Mouse (Mus musculus) cerebellum, adult 2 months (tissue): ENCODE measurements around the gene Pfas. TPM values are rescaled to one million over a fixed set of nuclear protein-coding genes. Genes with fewer than 3 reads are reported as not detected.
"Not testable (repeated sequence)": the region's sequence is repeated elsewhere in the genome, so short reads cannot be mapped to it uniquely, and the experiment has no call there.

Experiments
- DNase-seq, 2 experiments: peaks; one replicate each; pipeline ENCODE4 v3.0.0; 2021
- H3K27ac ChIP-seq: fragments of 200-500 bp; 2 replicates; pipeline ENCODE4 v1.5.1; 2012; ENCODE audit warnings: low read length, control low read depth, inconsistent platforms; ENCODE audit not compliant: insufficient read depth
- H3K27me3 ChIP-seq: fragments of 200-500 bp; 2 replicates; pipeline ENCODE4 v1.6.1; 2012; ENCODE audit warnings: inconsistent platforms, mild to moderate bottlenecking, low read length, moderate library complexity; ENCODE audit not compliant: control insufficient read depth, insufficient read depth
- H3K4me1 ChIP-seq: fragments of 200-500 bp; 2 replicates; pipeline ENCODE4 v1.6.1; 2011; ENCODE audit warnings: low read length; ENCODE audit not compliant: control insufficient read depth, insufficient read depth
- H3K4me3 ChIP-seq: fragments of 200-500 bp; replicated peaks from 2 replicates; pipeline ENCODE3; 2011; ENCODE audit warnings: mild to moderate bottlenecking, low read depth, low read length, control low read depth; ENCODE audit not compliant: insufficient read depth
- CTCF ChIP-seq: fragments of 200-500 bp; IDR thresholded peaks from 2 replicates; pipeline ENCODE4 v1.5.1; 2011; ENCODE audit warnings: low read depth, mild to moderate bottlenecking, control low read depth, low read length, moderate library complexity, borderline replicate concordance; ENCODE audit not compliant: insufficient read depth
- POLR2A ChIP-seq: fragments of 200-500 bp; IDR thresholded peaks from 2 replicates; pipeline ENCODE4 v1.6.1; 2011; ENCODE audit warnings: low read length, control low read depth, borderline replicate concordance; ENCODE audit not compliant: insufficient read depth
- WGBS: fragments of 180-500 bp; shearing (Covaris S2); methylation state at CpG from one replicate; pipeline ENCODE4 v1.1.7; 2018; 5-methylcytosine and 5-hydroxymethylcytosine counted together
- polyA plus RNA-seq: library from polyadenylated mRNA; depleted of rRNA; stranded (reverse); fragments of >200 nt; gene quantifications from 2 replicates; pipeline ENCODE4 v1.2.3, GENCODE M21; 2012

Pfas gene
- polyA plus RNA-seq, 1 experiment: 23.2 TPM

DNA sequence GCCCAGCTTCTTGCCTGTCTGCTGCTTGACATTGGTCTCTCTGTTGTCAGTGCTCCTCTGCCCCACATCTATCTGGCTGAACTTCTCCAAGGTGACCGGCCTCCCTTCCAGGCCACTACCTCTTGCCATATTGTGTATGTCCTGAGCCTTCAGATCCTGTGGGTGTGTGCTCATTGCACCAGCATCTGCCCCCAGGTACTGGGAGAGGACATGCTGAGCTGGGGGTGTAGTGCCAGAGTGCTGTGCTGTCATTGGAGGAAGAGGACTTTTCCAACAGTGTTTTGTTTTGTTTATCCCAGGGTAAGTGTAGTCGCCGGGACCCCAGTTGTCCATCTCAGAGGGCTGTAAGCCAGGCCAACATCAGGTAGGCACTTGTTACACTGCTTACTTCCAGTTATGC, 26.3 kb upstream of the Pfas start:
- Histone ChIP-seq H3K27ac (no peak overlapping the region), H3K27me3 (no peaks in the 10 kb centered on the region), H3K4me1 (peaks cover 3% of the 10 kb centered on the region), H3K4me3 (no peak overlapping the region)
- TF ChIP-seq CTCF: no peak
- no peak for TF ChIP-seq POLR2A
- WGBS: 95% methylated on average over 3 of the region's 3 CpGs
- no peak for DNase-seq

DNA sequence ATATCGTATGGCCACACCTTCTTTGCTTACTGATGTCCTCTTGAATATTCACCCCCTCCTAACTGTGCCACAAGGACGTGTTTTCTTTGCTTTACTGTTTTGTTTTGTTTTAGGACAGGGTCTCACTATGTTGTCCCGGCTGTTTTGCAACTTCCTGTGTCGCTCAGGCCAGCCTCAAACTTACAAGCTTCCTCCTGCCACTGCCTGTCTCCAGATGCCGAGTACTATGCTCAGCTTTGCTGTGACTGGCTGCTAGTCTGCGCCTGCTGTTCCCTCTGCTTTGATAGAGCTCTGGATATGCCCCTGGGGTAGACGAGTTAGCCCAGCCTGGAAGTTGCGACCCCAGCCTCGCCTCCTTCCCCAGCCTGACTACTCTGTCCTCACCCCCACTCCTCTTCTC, 25.3 kb upstream of the Pfas start:
- Histone ChIP-seq H3K27me3 (no peaks in the 10 kb centered on the region), H3K27ac (no peak overlapping the region), H3K4me1 (peaks cover 3% of the 10 kb centered on the region), H3K4me3 (no peak overlapping the region)
- TF ChIP-seq CTCF (no peak), POLR2A (no peak)
- 85% methylated on average over 9 of the region's 9 CpGs for WGBS
- DNase-seq: no peak

DNA sequence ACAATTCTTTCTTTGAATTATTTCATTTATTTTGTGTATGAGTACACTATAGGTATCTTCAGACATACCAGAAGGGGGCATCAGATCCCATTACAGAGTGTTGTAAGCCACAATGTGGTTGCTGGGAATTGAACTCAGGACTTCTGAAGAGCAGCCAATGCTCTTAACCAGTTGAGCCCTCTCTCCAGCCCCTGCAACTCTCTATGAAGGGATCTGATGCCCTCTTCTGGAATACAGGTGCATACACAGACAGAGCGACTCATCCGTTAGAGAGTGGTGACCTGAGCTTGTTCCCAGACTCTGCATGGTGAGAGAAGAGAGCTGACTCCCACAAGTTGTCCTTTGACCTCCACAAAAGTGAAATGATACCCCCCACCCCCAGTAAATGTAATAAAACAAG, 20.5 kb upstream of the Pfas start:
- no peak overlapping the region for H3K4me3 ChIP-seq
- TF ChIP-seq POLR2A: no peak
- TF ChIP-seq CTCF: peak; percentile 46
- WGBS: 46% methylated on average over 2 of the region's 2 CpGs
- no peak overlapping the region for H3K27ac ChIP-seq
- no peaks in the 10 kb centered on the region for H3K27me3 ChIP-seq
- no peaks in the 10 kb centered on the region for H3K4me1 ChIP-seq
- no peak for DNase-seq

DNA sequence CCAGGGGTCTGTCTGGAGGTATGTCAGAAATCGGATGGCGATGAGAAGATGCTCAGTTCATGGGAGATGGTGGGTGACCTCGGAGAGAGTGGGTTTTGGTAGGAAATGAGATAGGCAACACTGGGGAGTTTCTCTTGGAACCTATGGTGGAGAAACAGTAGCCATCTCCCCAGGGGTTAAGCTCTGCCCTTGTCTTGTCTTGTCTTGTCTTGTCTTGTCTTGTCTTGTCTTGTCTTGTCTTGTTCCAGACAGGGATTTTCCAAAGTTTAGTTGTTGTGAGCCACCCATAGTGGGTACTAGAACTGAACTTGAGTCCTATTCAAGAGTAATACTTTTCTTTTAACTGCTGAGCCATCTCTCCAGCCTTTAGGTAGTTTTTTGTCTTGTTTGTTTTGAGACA, 18.3 kb upstream of the Pfas start:
- 93% methylated on average over 3 of the region's 3 CpGs for WGBS
- no peak overlapping the region for H3K4me3 ChIP-seq
- H3K27ac ChIP-seq: no peak overlapping the region
- DNase-seq: no peak
- no peaks in the 10 kb centered on the region for H3K4me1 ChIP-seq
- no peaks in the 10 kb centered on the region for H3K27me3 ChIP-seq
- TF ChIP-seq POLR2A (no peak), CTCF (no peak)

DNA sequence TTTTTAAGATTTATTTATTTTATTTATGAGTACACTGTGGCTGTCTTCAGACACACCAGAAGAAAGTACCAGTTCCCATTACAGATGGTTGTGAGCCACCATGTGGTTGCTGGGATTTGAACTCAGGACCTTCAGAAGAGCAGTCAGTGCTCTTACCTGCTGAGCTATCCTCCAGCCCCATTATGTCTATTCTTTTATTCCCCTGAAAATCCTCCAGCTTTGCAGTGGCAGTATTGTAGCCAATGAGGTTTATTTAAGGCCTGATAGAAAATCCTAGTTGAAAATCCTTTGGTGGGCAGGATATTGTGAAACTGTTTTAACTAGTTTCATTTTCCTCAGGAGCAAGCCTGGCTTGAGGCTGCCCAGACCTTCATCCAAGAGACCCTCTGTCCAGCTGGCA, 12.4 kb upstream of the Pfas start:
- H3K27ac ChIP-seq: no peak overlapping the region
- no peak for DNase-seq
- TF ChIP-seq CTCF (no peak), POLR2A (no peak)
- peaks cover 2% of the 10 kb centered on the region; the same call in 1 of the 2 replicates for H3K4me1 ChIP-seq
- H3K4me3 ChIP-seq: no peak overlapping the region
- H3K27me3 ChIP-seq: no peaks in the 10 kb centered on the region

DNA sequence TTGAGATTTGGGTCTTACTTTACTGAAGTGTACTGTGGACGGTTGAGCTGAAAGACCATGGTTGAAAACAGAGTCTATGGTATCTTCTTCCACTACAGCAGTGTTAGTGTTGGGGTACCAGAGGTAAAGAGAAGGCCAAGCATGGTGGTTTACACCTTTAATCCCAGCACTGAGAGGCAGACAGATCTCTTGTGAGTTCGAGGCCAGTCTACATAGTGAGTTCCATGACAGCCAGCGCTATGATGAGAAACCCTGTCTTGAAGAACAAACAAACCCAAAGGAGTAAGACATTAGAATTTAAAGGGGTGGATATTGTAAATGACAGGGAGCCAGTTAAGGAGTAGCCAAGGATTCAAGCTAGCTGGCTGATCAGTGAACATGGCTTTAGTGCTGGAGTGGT, 8.5 kb upstream of the Pfas start:
- WGBS: 55% methylated on average over 3 of the region's 3 CpGs
- DNase-seq: no peak
- Histone ChIP-seq H3K4me3 (peak overlapping the region; percentile 94), H3K27ac (peak overlapping the region; percentile 85; the same call in 1 of the 2 replicates), H3K4me1 (peaks cover 2% of the 10 kb centered on the region; the same call in 1 of the 2 replicates), H3K27me3 (no peaks in the 10 kb centered on the region)
- TF ChIP-seq POLR2A: no peak
- TF ChIP-seq CTCF: no peak

DNA sequence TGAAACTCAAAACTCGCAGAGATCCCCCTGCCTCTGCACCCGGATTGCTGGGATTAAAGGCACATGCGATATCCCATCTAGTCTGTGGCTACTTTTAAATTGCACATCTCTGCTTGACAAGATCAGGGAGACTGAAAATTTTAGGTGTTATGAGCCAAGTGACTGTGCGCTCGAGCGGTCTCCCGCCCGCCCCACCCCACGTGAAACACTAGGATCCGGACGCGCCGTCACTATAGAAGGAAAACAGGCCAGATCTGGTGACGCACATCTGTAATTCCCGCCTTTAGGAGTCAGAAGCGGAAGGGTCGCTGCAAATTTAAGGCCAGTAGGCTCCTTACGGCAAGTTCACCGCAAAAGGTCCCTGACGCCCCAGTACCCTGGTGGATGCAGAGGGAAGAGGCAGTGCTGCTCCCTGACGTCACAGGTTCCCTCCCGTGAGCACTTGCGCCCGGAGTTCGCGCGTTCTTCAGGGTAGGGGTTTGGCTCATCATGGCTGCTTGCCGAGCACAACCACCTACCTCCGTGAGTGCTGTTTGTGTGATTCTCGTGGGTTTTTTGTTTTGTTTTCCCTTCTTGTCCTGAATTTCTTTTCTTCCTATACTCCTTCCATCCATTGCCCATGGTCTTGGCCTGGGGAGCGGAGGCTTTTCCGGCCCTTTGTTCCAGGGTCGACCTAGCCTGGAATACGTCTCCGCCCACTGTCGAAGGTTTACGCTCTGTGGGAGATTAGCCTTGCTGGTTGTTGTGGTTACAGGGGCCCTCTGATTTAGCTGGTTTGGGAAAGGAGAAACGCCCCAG, 7.6 kb upstream of the Pfas start, which contains the start of gene Ctc1:
Gene Ctc1, plus strand, starts transcription at position 268 of the 798 bp plus-strand sequence.
- H3K4me1 ChIP-seq: peaks cover 2% of the 10 kb centered on the region; the same call in 1 of the 2 replicates
- no peaks in the 10 kb centered on the region for H3K27me3 ChIP-seq
- peak within 1 kb of the TSS; percentile 85 for H3K27ac ChIP-seq
- peak within 1 kb of the TSS; percentile 94 for H3K4me3 ChIP-seq
- under 1% methylated on average over 38 of the region's 38 CpGs for WGBS
- peak; percentile 78 for TF ChIP-seq CTCF
- peak; percentile 92; the same call in 1 of the 2 replicates for TF ChIP-seq POLR2A
- peak; percentile 91 to 93 for DNase-seq

DNA sequence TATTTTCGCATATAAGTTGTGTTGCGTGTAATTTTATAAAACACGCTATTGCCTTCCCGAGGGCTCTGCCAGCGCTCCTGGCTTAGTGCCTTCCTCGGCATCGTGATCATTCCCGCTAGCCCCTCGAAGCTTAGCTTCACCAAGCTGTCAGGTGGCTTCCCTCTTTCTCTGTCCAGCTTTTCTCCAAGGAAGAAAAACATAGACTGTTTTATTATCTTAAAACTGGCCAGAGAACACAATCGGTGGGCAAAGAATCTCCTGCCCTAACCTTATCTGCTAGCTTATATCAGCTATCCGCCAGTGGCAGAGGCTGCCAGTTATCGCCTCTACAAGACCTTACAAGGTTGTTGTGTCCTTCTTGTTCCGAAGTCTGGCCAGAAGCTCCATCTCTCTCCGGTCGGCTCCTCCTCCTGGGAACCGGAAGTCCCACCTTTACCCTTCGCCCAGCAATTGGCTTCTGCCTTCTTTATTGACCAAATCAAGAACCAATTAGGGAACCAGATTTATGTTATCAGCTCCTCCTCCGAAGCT, 3.9 kb upstream of the Pfas start:
- TF ChIP-seq CTCF (no peak), POLR2A (peak; percentile 99; the same call in 1 of the 2 replicates)

DNA sequence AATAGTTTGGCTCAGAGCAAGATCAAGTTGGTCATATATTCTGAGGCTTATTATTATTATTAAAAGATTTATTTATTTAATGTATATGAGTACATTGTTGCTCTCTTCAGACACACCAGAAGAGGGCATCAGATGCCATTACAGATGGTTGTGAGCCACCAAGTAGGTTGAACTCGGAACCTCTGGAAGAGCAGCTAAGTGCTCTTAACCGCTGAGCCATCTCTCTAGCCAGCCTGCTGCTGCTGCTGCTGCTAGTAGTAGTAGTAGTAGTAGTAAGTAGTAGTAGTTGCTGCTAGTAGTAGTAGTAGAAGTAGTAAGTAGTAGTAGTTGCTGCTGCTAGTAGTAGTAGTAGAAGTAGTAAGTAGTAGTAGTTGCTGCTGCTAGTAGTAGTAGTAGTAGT, 3.2 kb upstream of the Pfas start:
- DNase-seq, H3K4me1 ChIP-seq, H3K4me3 ChIP-seq, H3K27me3 ChIP-seq, H3K27ac ChIP-seq: not testable (repeated sequence)
- WGBS: 74% methylated on average over 2 of the region's 2 CpGs

More for the DNA sequence above, 3.9 kb upstream of the Pfas start:
- Histone ChIP-seq H3K27ac (peak overlapping the region; percentile 63), H3K27me3 (no peaks in the 10 kb centered on the region), H3K4me1 (peaks cover 2% of the 10 kb centered on the region; the same call in 1 of the 2 replicates), H3K4me3 (peak overlapping the region; percentile 71)
- peak; percentile 89 to 94 for DNase-seq
- 1% methylated on average over 18 of the region's 18 CpGs for WGBS
